Mouse (Mus musculus) c-Kit-positive CD71-negative TER-119-negative erythroid progenitor cells, embryonic 14.5 days (primary cell): ENCODE results near the gene Klhl40.

Experiments
- DNase-seq: peaks from one replicate; pipeline ENCODE4 v3.0.0-alpha.2; 2013; ENCODE audit warnings: low read depth

Klhl40 gene

DNA sequence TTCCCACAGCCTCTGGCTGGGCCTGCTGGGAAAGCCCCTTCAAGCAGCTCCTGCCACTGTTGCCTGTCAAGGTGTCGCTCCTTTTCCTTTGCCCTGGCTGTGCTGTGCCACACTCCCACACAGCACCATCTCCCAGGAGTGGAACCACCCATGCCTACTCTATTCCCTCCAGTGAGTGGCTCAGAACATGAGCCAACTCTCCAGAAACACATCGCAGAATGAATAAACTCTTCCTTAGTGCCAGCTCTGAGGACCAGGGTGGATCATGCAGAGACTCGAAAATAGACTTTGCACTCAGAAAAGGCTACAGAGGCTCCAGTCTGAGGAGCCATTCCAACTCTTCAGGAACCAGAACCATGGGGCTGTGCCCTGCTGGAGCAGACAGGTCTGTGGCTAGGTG is 48.9 kb downstream of the Klhl40 start:
- DNase-seq: no peak

DNA sequence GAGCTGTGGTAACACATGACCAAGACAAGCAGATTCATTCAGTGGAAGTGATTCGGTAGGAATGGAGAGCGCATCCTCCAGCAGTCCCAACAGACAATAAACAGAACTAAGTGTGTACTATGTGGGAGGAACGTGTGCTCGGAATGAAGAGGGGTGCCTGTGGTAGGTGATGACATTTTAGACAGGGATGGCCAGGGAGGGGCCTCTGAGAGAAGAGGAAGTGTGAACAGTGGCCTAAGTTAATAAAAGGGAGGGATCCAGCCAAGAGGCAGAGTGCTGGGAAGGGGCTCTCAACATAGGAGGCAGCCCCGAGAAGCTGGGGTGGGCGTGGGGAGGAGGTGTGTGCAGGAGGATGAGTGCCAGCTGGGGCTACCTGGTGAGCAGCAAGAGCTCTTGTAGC is 50.9 kb downstream of the Klhl40 start:
- DNase-seq: no peak

DNA sequence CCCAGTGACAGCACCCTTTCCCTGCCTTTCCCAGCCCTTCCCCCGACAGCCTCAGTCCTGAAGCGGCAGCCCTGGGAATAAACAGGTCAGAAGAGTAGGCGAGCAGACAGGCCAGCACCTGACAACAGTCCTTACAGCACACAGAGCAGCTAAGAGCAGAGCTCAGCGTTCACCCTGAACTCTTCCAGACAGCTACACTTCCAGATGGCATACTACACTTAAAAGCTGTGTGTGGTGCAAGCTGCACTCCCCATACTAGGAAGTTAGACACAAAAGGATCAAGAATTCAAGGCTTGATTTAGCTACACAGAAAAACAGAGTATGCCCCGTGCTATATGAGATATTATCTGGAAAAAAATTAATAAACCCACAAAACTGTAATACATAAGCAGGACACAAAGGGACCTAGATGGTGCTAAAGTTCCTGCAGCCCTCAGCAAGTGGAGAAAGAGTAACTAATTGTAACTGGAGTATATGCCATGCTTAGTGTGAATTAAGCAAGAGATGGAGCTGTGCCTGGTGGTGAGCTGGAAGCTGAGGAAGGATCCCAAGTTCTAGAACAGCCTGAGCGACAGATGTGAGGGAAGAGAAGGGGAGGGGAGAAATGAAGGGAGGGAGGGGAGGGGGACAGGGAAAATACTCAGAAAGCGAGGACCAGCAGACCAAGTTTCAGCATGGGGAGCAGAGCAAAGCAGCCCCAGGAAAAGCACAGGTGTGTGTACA is 52.0 kb downstream of the Klhl40 start:
- DNase-seq: no peak

DNA sequence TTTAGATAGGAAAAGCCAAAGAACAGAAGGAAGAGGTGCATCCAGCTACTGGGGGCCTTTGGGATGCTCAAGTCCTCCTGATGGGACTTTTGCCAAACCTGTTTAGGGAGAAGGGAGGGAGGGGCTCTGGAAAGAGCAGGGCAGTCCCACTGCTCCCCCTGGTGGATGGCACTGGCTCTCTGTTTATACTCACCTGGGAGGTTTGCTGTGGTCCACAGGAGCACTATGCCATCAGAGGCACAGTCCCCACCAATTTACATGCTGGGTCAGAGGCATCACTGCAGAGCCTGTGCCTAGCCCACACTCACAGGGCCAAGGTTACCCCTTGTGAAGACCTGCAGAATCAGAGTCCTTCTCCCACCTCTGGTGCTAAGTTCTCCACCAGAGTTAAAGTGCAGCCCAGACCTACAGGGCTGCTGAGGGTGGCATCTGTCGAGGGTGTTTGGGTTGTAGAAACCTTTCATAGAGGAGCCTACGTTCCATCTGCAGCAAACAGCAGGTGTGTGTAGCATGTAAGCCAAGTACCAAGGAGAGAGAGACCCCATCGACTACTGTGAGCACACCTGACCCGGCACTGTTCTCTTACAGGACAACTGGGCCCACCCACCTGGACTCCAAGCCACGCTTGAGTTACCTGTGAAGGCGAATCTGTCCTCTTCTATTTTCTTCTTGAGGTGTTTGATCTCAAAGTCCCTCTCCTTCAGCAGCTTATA is 53.0 kb downstream of the Klhl40 start:
- peak; percentile 23 for DNase-seq

DNA sequence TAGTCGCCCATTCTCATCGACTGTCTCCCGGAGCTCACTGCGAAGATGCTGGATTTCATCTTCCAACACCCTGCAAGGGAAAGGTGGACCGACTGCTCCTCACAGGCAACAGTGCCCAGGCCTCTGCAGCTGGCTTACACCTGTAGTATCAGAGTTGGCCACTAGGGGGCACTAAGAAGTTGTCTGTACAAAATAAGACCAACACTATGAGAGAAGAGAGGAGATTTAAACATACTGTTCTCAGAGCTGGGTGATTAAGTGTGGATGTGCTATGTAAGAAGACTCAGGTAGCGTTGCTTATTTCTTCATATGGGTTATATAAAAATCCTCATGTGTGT is 53.5 kb downstream of the Klhl40 start:
- peak; percentile 65 for DNase-seq
